Mouse (Mus musculus) lung, adult 2 months (tissue): ENCODE data around the gene Hemgn.

Source experiments
- CTCF ChIP-seq: fragments of 200-500 bp; IDR thresholded peaks from 2 replicates; pipeline ENCODE4 v1.5.1; 2011; ENCODE audit warnings: mild to moderate bottlenecking, low read length, control low read depth; ENCODE audit not compliant: insufficient read depth
- POLR2A ChIP-seq: fragments of 200-500 bp; IDR thresholded peaks from 2 replicates; pipeline ENCODE4 v1.6.1; 2011; ENCODE audit warnings: low read depth, mild to moderate bottlenecking, control low read depth, low read length, borderline replicate concordance; ENCODE audit errors: extremely low read depth

- TF ChIP-seq POLR2A = no peak
- TF ChIP-seq CTCF = no peak
These were observed 35.6 kb upstream of the Hemgn start for GRCm38 (mm10) chr4:46448886-46449285.
